Mouse (Mus musculus): Measurements from ENCODE around the gene Kcns3. TPM values are rescaled to one million over a fixed set of nuclear protein-coding genes. Genes with fewer than 3 reads are reported as not detected.
"Not testable (repeated sequence)": the region's sequence is repeated elsewhere in the genome, so short reads cannot be mapped to it uniquely, and the experiment has no call there.

Gene Kcns3
- polyA plus RNA-seq, 1 experiment from 2014 or later, result 8.7 TPM

GRCm38 (mm10) chr12:11101565-11101964 lies 49.3 kb downstream of the Kcns3 start:
- no peaks in the 10 kb centered on the region for H3K9me3 ChIP-seq (replicated peaks; ENCODE audit: low read length)
- no peak overlapping the region for H3K4me2 ChIP-seq (ENCODE audit: low read length)
- TF ChIP-seq CTCF (IDR thresholded peaks at IDR 0.05; ENCODE audit: low read depth), result no peak
- no peaks in the 10 kb centered on the region for H3K36me3 ChIP-seq (ENCODE audit: insufficient read depth, low read length)
- 64% methylated on average over 3 of the region's 3 CpGs for WGBS
- H3K4me3 ChIP-seq (replicated peaks; ENCODE audit: low read depth, low read length), result no peak overlapping the region
- H3K4me1 ChIP-seq (replicated peaks; ENCODE audit: insufficient read depth, low read length), result no peaks in the 10 kb centered on the region
- DNase-seq (ENCODE audit: low spot score), result no peak
- no peaks in the 10 kb centered on the region for H3K27me3 ChIP-seq (ENCODE audit: insufficient read depth, low read length)
- no peak overlapping the region for H3K9ac ChIP-seq (ENCODE audit: low read depth, low read length)
- no peak for ATAC-seq (replicated peaks; ENCODE audit: low FRiP score, low read depth)
- no peak overlapping the region for H3K27ac ChIP-seq

GRCm38 (mm10) chr12:11088626-11089372 lies 62.1 kb downstream of the Kcns3 start:
- Histone ChIP-seq H3K9ac (ENCODE audit: low read depth, low read length) (no peak overlapping the region), H3K4me2 (ENCODE audit: low read length) (no peak overlapping the region), H3K36me3 (ENCODE audit: insufficient read depth, low read length) (no peaks in the 10 kb centered on the region), H3K27me3 (ENCODE audit: insufficient read depth, low read length) (no peaks in the 10 kb centered on the region), H3K9me3 (replicated peaks; ENCODE audit: low read length) (no peaks in the 10 kb centered on the region), H3K4me3 (replicated peaks; ENCODE audit: low read depth, low read length) (no peak overlapping the region), H3K4me1 (replicated peaks; ENCODE audit: insufficient read depth, low read length) (no peaks in the 10 kb centered on the region), H3K27ac (no peak overlapping the region)
- no peak for TF ChIP-seq CTCF (IDR thresholded peaks at IDR 0.05; ENCODE audit: low read depth)
- 36% methylated on average over 5 of the region's 5 CpGs for WGBS
- ATAC-seq (replicated peaks; ENCODE audit: low FRiP score, low read depth) (no peak), DNase-seq (ENCODE audit: low spot score) (peak; percentile 31)

GRCm38 (mm10) chr12:11086866-11087265 lies 64.0 kb downstream of the Kcns3 start:
- Histone ChIP-seq H3K27me3 (ENCODE audit: insufficient read depth, low read length) (no peaks in the 10 kb centered on the region), H3K36me3 (ENCODE audit: insufficient read depth, low read length) (no peaks in the 10 kb centered on the region), H3K27ac (no peak overlapping the region), H3K4me1 (replicated peaks; ENCODE audit: insufficient read depth, low read length) (no peaks in the 10 kb centered on the region), H3K4me2 (ENCODE audit: low read length) (no peak overlapping the region), H3K4me3 (replicated peaks; ENCODE audit: low read depth, low read length) (no peak overlapping the region), H3K9me3 (replicated peaks; ENCODE audit: low read length) (no peaks in the 10 kb centered on the region), H3K9ac (ENCODE audit: low read depth, low read length) (no peak overlapping the region)
- DNase-seq (ENCODE audit: low spot score) (no peak), ATAC-seq (replicated peaks; ENCODE audit: low FRiP score, low read depth) (no peak)
- WGBS, result 34% methylated on average over 5 of the region's 5 CpGs
- no peak for TF ChIP-seq CTCF (IDR thresholded peaks at IDR 0.05; ENCODE audit: low read depth)

GRCm38 (mm10) chr12:11071079-11071478 lies 79.8 kb downstream of the Kcns3 start:
- Histone ChIP-seq H3K27ac (no peak overlapping the region), H3K9ac (ENCODE audit: low read depth, low read length) (no peak overlapping the region), H3K4me2 (ENCODE audit: low read length) (no peak overlapping the region), H3K36me3 (ENCODE audit: insufficient read depth, low read length) (no peaks in the 10 kb centered on the region), H3K27me3 (ENCODE audit: insufficient read depth, low read length) (no peaks in the 10 kb centered on the region), H3K9me3 (replicated peaks; ENCODE audit: low read length) (no peaks in the 10 kb centered on the region), H3K4me1 (replicated peaks; ENCODE audit: insufficient read depth, low read length) (no peaks in the 10 kb centered on the region), H3K4me3 (replicated peaks; ENCODE audit: low read depth, low read length) (no peak overlapping the region)
- WGBS, result 84% methylated on average over 2 of the region's 2 CpGs
- ATAC-seq (replicated peaks; ENCODE audit: low FRiP score, low read depth) (no peak), DNase-seq (ENCODE audit: low spot score) (no peak)
- TF ChIP-seq CTCF (IDR thresholded peaks at IDR 0.05; ENCODE audit: low read depth), result no peak

- Histone ChIP-seq H3K4me2 (ENCODE audit: low read length) (no peak overlapping the region), H3K36me3 (ENCODE audit: insufficient read depth, low read length) (no peaks in the 10 kb centered on the region), H3K27me3 (ENCODE audit: insufficient read depth, low read length) (no peaks in the 10 kb centered on the region), H3K27ac (no peak overlapping the region), H3K4me3 (replicated peaks; ENCODE audit: low read depth, low read length) (no peak overlapping the region), H3K9me3 (replicated peaks; ENCODE audit: low read length) (no peaks in the 10 kb centered on the region), H3K4me1 (replicated peaks; ENCODE audit: insufficient read depth, low read length) (no peaks in the 10 kb centered on the region), H3K9ac (ENCODE audit: low read depth, low read length) (no peak overlapping the region)
- 78% methylated on average over 2 of the region's 2 CpGs for WGBS
- DNase-seq (ENCODE audit: low spot score) (no peak), ATAC-seq (replicated peaks; ENCODE audit: low FRiP score, low read depth) (no peak)
- no peak for TF ChIP-seq CTCF (IDR thresholded peaks at IDR 0.05; ENCODE audit: low read depth)
These were observed 84.0 kb downstream of the Kcns3 start for GRCm38 (mm10) chr12:11066865-11067264.

GRCm38 (mm10) chr12:11052676-11053075 lies 98.2 kb downstream of the Kcns3 start:
- H3K4me1 ChIP-seq (replicated peaks; ENCODE audit: insufficient read depth, low read length); DNase-seq (ENCODE audit: low spot score); H3K4me2 ChIP-seq (ENCODE audit: low read length); H3K27me3 ChIP-seq (ENCODE audit: insufficient read depth, low read length); H3K4me3 ChIP-seq (replicated peaks; ENCODE audit: low read depth, low read length); H3K36me3 ChIP-seq (ENCODE audit: insufficient read depth, low read length); H3K27ac ChIP-seq; H3K9me3 ChIP-seq (replicated peaks; ENCODE audit: low read length); ATAC-seq (replicated peaks; ENCODE audit: low FRiP score, low read depth); H3K9ac ChIP-seq (ENCODE audit: low read depth, low read length): not testable (repeated sequence)
- 93% methylated on average over 4 of the region's 4 CpGs for WGBS

GRCm38 (mm10) chr12:11041821-11042220 lies 109.0 kb downstream of the Kcns3 start:
- no peak for TF ChIP-seq CTCF (IDR thresholded peaks at IDR 0.05; ENCODE audit: low read depth)
- Histone ChIP-seq H3K36me3 (ENCODE audit: insufficient read depth, low read length) (no peaks in the 10 kb centered on the region), H3K9ac (ENCODE audit: low read depth, low read length) (no peak overlapping the region), H3K4me2 (ENCODE audit: low read length) (no peak overlapping the region), H3K27ac (no peak overlapping the region), H3K4me1 (replicated peaks; ENCODE audit: insufficient read depth, low read length) (no peaks in the 10 kb centered on the region), H3K4me3 (replicated peaks; ENCODE audit: low read depth, low read length) (no peak overlapping the region), H3K9me3 (replicated peaks; ENCODE audit: low read length) (no peaks in the 10 kb centered on the region), H3K27me3 (ENCODE audit: insufficient read depth, low read length) (no peaks in the 10 kb centered on the region)
- no peak for DNase-seq (ENCODE audit: low spot score)
- ATAC-seq (replicated peaks; ENCODE audit: low FRiP score, low read depth), result no peak

Other genes with a start within 250 kb of the Kcns3 start
- gene Msgn1, start 57.9 kb upstream of the Kcns3 start, polyA plus RNA-seq (2015; fragmentation: Nextera tagmentation; extraction: Ambion mirVana), result not detected in 2 replicates
- 3.1 and 3.5 TPM in 2 replicates for gene Gen1, start 114.7 kb upstream of the Kcns3 start, polyA plus RNA-seq (2015; fragmentation: Nextera tagmentation; extraction: Ambion mirVana)
- gene Smc6, start 114.8 kb upstream of the Kcns3 start, polyA plus RNA-seq (2015; fragmentation: Nextera tagmentation; extraction: Ambion mirVana), result 126 TPM in 2 replicates